ENCODE assay signal across 8 mouse cellular contexts in genomic region chr6:50890370-50891204, GRCm38 (mm10).
A peak's percentile ranks its signal among the peaks of the same experiment; 100 is the strongest.
DNase-seq lines count a peak whose midpoint lies in the region; ATAC-seq lines count a peak whose summit lies in the region.

No protein-coding gene starts in this region.

- intact Hi-C loops in gastrocnemius, postnatal 14 days (cut with DNase I; ENCODE audit: low total_unique reads): no loop called here
- intact Hi-C loops in gastrocnemius, postnatal 36 days (cut with DNase I): no loop called here

- no peaks in the 10 kb centered on the region for H3K9me3 ChIP-seq in intestine, embryonic 16.5 days (ENCODE audit: control insufficient read depth, low read length)
- no peaks in the 10 kb centered on the region for H3K9me3 ChIP-seq in liver, embryonic 12.5 days (replicated peaks)
- no peaks in the 10 kb centered on the region for H3K9me3 ChIP-seq in neural tube, embryonic 12.5 days

- H3K4me1 ChIP-seq in intestine, embryonic 16.5 days (ENCODE audit: control insufficient read depth, insufficient read depth, low read length): peaks cover 3% of the 10 kb centered on the region; the same call in 1 of the 2 replicates
- peaks cover 53% of the 10 kb centered on the region for H3K4me1 ChIP-seq in liver, embryonic 12.5 days
- H3K4me1 ChIP-seq in neural tube, embryonic 12.5 days: peaks cover 33% of the 10 kb centered on the region

- no peaks in the 10 kb centered on the region for H3K36me3 ChIP-seq in intestine, embryonic 16.5 days (ENCODE audit: control insufficient read depth, insufficient read depth, low read length)
- no peaks in the 10 kb centered on the region for H3K36me3 ChIP-seq in liver, embryonic 12.5 days
- H3K36me3 ChIP-seq in neural tube, embryonic 12.5 days: no peaks in the 10 kb centered on the region

- no peaks in the 10 kb centered on the region for H3K27me3 ChIP-seq in intestine, embryonic 16.5 days (replicated peaks; ENCODE audit: control insufficient read depth, insufficient read depth, low read length)
- H3K27me3 ChIP-seq in liver, embryonic 12.5 days (replicated peaks): peaks cover 41% of the 10 kb centered on the region
- H3K27me3 ChIP-seq in neural tube, embryonic 12.5 days (replicated peaks): no peaks in the 10 kb centered on the region

- WGBS in intestine, embryonic 16.5 days: 12% methylated on average over 25 of the region's 25 CpGs
- WGBS in liver, embryonic 12.5 days (ENCODE audit: insufficient replicate concordance): 5% methylated on average over 25 of the region's 25 CpGs
- WGBS in neural tube, embryonic 12.5 days: 6% methylated on average over 25 of the region's 25 CpGs

- H3K4me3 ChIP-seq in intestine, embryonic 16.5 days (ENCODE audit: low read length): 0 out of 2 replicates have a peak overlapping the region, but pooled peaks have one; percentile 13
- peak overlapping the region; percentile 25 for H3K4me3 ChIP-seq in liver, embryonic 12.5 days
- H3K4me3 ChIP-seq in neural tube, embryonic 12.5 days: no peak overlapping the region

- H3K27ac ChIP-seq in intestine, embryonic 16.5 days (ENCODE audit: low read length): 0 out of 2 replicates have a peak overlapping the region, but pooled peaks have one; percentile 19
- H3K27ac ChIP-seq in liver, embryonic 12.5 days: peak overlapping the region; percentile 87
- H3K27ac ChIP-seq in neural tube, embryonic 12.5 days: peak overlapping the region; percentile 88

- H3K9ac ChIP-seq in intestine, embryonic 16.5 days (ENCODE audit: low read depth, low read length): peak overlapping the region; percentile 31; the same call in 1 of the 2 replicates
- H3K9ac ChIP-seq in liver, embryonic 12.5 days: peak overlapping the region; percentile 25
- H3K9ac ChIP-seq in neural tube, embryonic 12.5 days: no peak overlapping the region

- peak; percentile 13 for DNase-seq in gastrocnemius, postnatal 14 days
- no peak for DNase-seq in gastrocnemius, postnatal 36 days
- DNase-seq in heart, adult 11 months: peak; percentile 96
- no peak for DNase-seq in T-cell, adult 2 months (ENCODE audit: low spot score)

- peak; percentile 92 for ATAC-seq in common myeloid progenitor, adult 5-6 weeks (replicated peaks; ENCODE audit: low read depth, poor library complexity, severe bottlenecking)
- peak; percentile 70 for ATAC-seq in intestine, embryonic 16.5 days
- peak; percentile 100 for ATAC-seq in liver, embryonic 12.5 days
- ATAC-seq in neural tube, embryonic 12.5 days (ENCODE audit: low FRiP score, low read depth): peak; percentile 84

- peak overlapping the region; percentile 37; the same call in 1 of the 2 replicates for H3K4me2 ChIP-seq in intestine, embryonic 16.5 days (ENCODE audit: low read depth, low read length)
- H3K4me2 ChIP-seq in liver, embryonic 12.5 days: peak overlapping the region; percentile 51
- H3K4me2 ChIP-seq in neural tube, embryonic 12.5 days (replicated peaks): peak overlapping the region; percentile 48

Comparison
In these comparisons a context has a peak if more than half of its experiments do, and no peak if none do; other contexts are left out.
1. DNase-seq: peak in gastrocnemius, postnatal 14 days (single experiment) and heart, adult 11 months (single experiment); none in gastrocnemius, postnatal 36 days (0 of 2) and T-cell, adult 2 months (single experiment).
2. H3K27ac ChIP-seq: peak in every context shown above with its lines; median percentile 88 in neural tube, embryonic 12.5 days; 87 in liver, embryonic 12.5 days; 19 in intestine, embryonic 16.5 days.
3. Peak in every context shown above with its lines, with median percentiles within 50 percentile points of each other: ATAC-seq and H3K4me2 ChIP-seq.